Mouse (Mus musculus): ENCODE measurements around the gene Eif4a1. TPM values are rescaled to one million over a fixed set of nuclear protein-coding genes. Genes with fewer than 3 reads are reported as not detected.

Eif4a1 gene
- total and polyA plus RNA-seq, 3 experiments = 1,622 to 2,161 (median 1,728) TPM

- no peak within 1 kb of the TSS for H3K9ac ChIP-seq (ENCODE audit: insufficient read depth, low read depth)
- in situ Hi-C loops (cut with MboI; ENCODE audit: low pct_ligation_motif_present, low pct_unique_long_range_greater_than_20kb, low sequenced_read_pairs) = loop anchor here (10.0 kb wide), 1 partner anchor 59 kb away; no protein-coding TSS in a partner anchor
- no peak within 1 kb of the TSS for H3K4me2 ChIP-seq (ENCODE audit: insufficient read depth, low read depth, poor library complexity, severe bottlenecking)
- H3K27ac ChIP-seq (ENCODE audit: insufficient read depth, low read depth) = no peak within 1 kb of the TSS
- dilution Hi-C loops (cut with MboI; ENCODE audit: extremely low pct_ligation_motif_present, extremely low pct_unique_long_range_greater_than_20kb, low sequenced_read_pairs) = no loop called here
- H3K4me1 ChIP-seq (ENCODE audit: control insufficient read depth in 1 of 2, insufficient read depth in 2 of 2) = peaks cover 4 to 29% of the 10 kb centered on the region in 2 experiments
- no peaks in the 10 kb centered on the region for H3K36me3 ChIP-seq (replicated peaks in 1 of 2; ENCODE audit: control insufficient read depth in 1 of 2, insufficient read depth in 1 of 2, low read length in 1 of 2)
- no peaks in the 10 kb centered on the region for H3K27me3 ChIP-seq (replicated peaks)
- TF ChIP-seq MAX (IDR thresholded peaks at IDR 0.05; ENCODE audit: low read length) (no peak), JUN (IDR thresholded peaks at IDR 0.05; ENCODE audit: insufficient read depth, low read depth, low read length) (no peak), POLR2A (IDR thresholded peaks at IDR 0.05; ENCODE audit: low read depth, low read length) (no peak), UBTF (IDR thresholded peaks at IDR 0.05; ENCODE audit: low read depth, low read length) (no peak), SMC3 (IDR thresholded peaks at IDR 0.05; ENCODE audit: low read depth, low read length) (no peak), HCFC1 (IDR thresholded peaks at IDR 0.05; ENCODE audit: low read depth, low read length) (no peak)
- no peaks in the 10 kb centered on the region for H3K9me3 ChIP-seq (replicated peaks; ENCODE audit: low read length)
- H3K79me2 ChIP-seq (replicated peaks; ENCODE audit: control insufficient read depth, extremely low read depth, insufficient read depth, poor library complexity, severe bottlenecking) = peaks cover 10% of the 10 kb centered on the region
- no peak for DNase-seq (ENCODE audit: extremely low read depth)
- H3K4me3 ChIP-seq (replicated peaks in 1 of 3; ENCODE audit: low read depth in 2 of 3, low read length in 2 of 3, poor library complexity in 1 of 3) = no peak within 1 kb of the TSS
These were observed 13.4 kb upstream of the Eif4a1 start, which contains the start of gene Tnfsf13 for GRCm38 (mm10) chr11:69685526-69686148. TSS of gene Tnfsf13 (minus strand) at chr11:69685784.

DNA sequence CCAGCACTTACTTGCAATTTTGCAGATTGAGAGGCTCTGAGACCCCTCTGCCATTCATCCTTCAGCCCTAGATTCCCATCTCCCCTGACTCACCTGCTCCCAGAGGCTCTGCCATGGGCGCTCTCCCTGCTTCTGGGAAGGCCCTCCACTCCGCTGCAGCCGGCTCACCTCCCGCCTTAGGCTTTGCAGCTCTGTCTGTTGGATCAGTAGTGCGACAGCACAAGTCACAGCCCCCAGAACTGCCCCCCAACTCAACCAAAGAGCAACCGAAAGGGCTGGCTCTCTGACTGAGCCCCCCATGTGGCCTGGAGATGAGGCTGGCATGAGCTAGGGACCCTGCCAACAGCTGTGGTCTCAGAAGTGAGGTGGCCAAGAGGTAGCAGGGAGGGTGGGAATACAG lies 12.7 kb upstream of the Eif4a1 start:
- H3K4me3 ChIP-seq (replicated peaks in 1 of 3; ENCODE audit: low read depth in 2 of 3, low read length in 2 of 3, poor library complexity in 1 of 3) = no peak overlapping the region
- no peak overlapping the region for H3K27ac ChIP-seq (ENCODE audit: insufficient read depth, low read depth)

More for the DNA sequence above, 12.7 kb upstream of the Eif4a1 start:
- Histone ChIP-seq H3K4me2 (ENCODE audit: insufficient read depth, low read depth, poor library complexity, severe bottlenecking) (no peak overlapping the region), H3K9me3 (replicated peaks; ENCODE audit: low read length) (no peaks in the 10 kb centered on the region), H3K9ac (ENCODE audit: insufficient read depth, low read depth) (no peak overlapping the region), H3K27me3 (replicated peaks) (no peaks in the 10 kb centered on the region), H3K79me2 (replicated peaks; ENCODE audit: control insufficient read depth, extremely low read depth, insufficient read depth, poor library complexity, severe bottlenecking) (peaks cover 17% of the 10 kb centered on the region), H3K4me1 (ENCODE audit: control insufficient read depth in 1 of 2, insufficient read depth in 2 of 2) (peaks cover 4 to 35% of the 10 kb centered on the region in 2 experiments), H3K36me3 (replicated peaks in 1 of 2; ENCODE audit: control insufficient read depth in 1 of 2, insufficient read depth in 1 of 2, low read length in 1 of 2) (peaks cover 3 to 5% of the 10 kb centered on the region in 2 experiments)
- DNase-seq (ENCODE audit: extremely low read depth) = no peak
- dilution Hi-C loops (cut with MboI; ENCODE audit: extremely low pct_ligation_motif_present, extremely low pct_unique_long_range_greater_than_20kb, low sequenced_read_pairs) = no loop called here
- in situ Hi-C loops (cut with MboI; ENCODE audit: low pct_ligation_motif_present, low pct_unique_long_range_greater_than_20kb, low sequenced_read_pairs) = loop anchor here (5.0 to 10.0 kb wide), 2 partner anchors 60 to 192 kb away; partner anchors contain the start of gene Tmem95
- TF ChIP-seq BHLHE40 (IDR thresholded peaks at IDR 0.05; ENCODE audit: low read depth, low read length) (no peak), MAFK (IDR thresholded peaks at IDR 0.05; ENCODE audit: insufficient replicate concordance, low read length) (no peak), RAD21 (IDR thresholded peaks at IDR 0.05; ENCODE audit: low read depth, low read length) (no peak), KAT2A (IDR thresholded peaks at IDR 0.05; ENCODE audit: insufficient replicate concordance, low read length) (no peak), ZKSCAN1 (IDR thresholded peaks at IDR 0.05; ENCODE audit: borderline replicate concordance, low read depth, low read length) (no peak), GABPA (IDR thresholded peaks at IDR 0.05; ENCODE audit: insufficient replicate concordance, low read depth, low read length) (no peak), JUN (IDR thresholded peaks at IDR 0.05; ENCODE audit: insufficient read depth, low read depth, low read length) (no peak), MXI1 (IDR thresholded peaks at IDR 0.05; ENCODE audit: low read depth, low read length) (no peak), JUND (conservative IDR thresholded peaks at IDR 0.05; ENCODE audit: low read depth, low read length) (no peak), USF2 (conservative IDR thresholded peaks at IDR 0.05; ENCODE audit: low read depth, low read length) (no peak), POLR2AphosphoS2 (IDR thresholded peaks at IDR 0.05; ENCODE audit: low read depth, low read length) (no peak), MAX (IDR thresholded peaks at IDR 0.05; ENCODE audit: low read length) (no peak), UBTF (IDR thresholded peaks at IDR 0.05; ENCODE audit: low read depth, low read length) (no peak), HCFC1 (IDR thresholded peaks at IDR 0.05; ENCODE audit: low read depth, low read length) (no peak), E2F4 (IDR thresholded peaks at IDR 0.05; ENCODE audit: insufficient replicate concordance, low read depth, low read length) (no peak), PAX5 (IDR thresholded peaks at IDR 0.05; ENCODE audit: low read length) (no peak), ZNF384 (IDR thresholded peaks at IDR 0.05; ENCODE audit: low read depth, low read length) (no peak), SMC3 (IDR thresholded peaks at IDR 0.05; ENCODE audit: low read depth, low read length) (no peak), NELFE (IDR thresholded peaks at IDR 0.05; ENCODE audit: low read depth, low read length) (no peak)

Data from CH12.LX (cell line).